Mouse (Mus musculus) embryonic facial prominence, embryonic 12.5 days (tissue): ENCODE measurements around the gene Olig2. TPM values are rescaled to one million over a fixed set of nuclear protein-coding genes. Genes with fewer than 3 reads are reported as not detected.
A peak's percentile ranks its signal among the peaks of the same experiment; 100 is the strongest.

Experiments
- ATAC-seq: fragments of 200-750 bp; cut with Nextera tagmentation; 2 replicates; pipeline ENCODE4 v1.8.0; 2017; ENCODE audit not compliant: insufficient number of reproducible peaks, insufficient read depth, low FRiP score, low TSS enrichment
- H3K27ac ChIP-seq: fragments of 300-500 bp; sonication (generic); 2 replicates; pipeline ENCODE4 v1.5.1; 2016; ENCODE audit warnings: mild to moderate bottlenecking
- H3K27me3 ChIP-seq: fragments of 300-500 bp; sonication (generic); 2 replicates; pipeline ENCODE4 v1.6.1; 2016; ENCODE audit warnings: mild to moderate bottlenecking, moderate library complexity
- H3K36me3 ChIP-seq: fragments of 300-500 bp; sonication (generic); 2 replicates; pipeline ENCODE4 v1.6.1; 2016; ENCODE audit warnings: mild to moderate bottlenecking
- H3K4me1 ChIP-seq: fragments of 300-500 bp; sonication (generic); 2 replicates; pipeline ENCODE4 v1.6.1; 2016
- H3K4me2 ChIP-seq: fragments of 300-500 bp; sonication (generic); replicated peaks from 2 replicates; pipeline ENCODE4 v1.6.1; 2016; ENCODE audit warnings: mild to moderate bottlenecking, moderate library complexity
- H3K4me3 ChIP-seq: fragments of 300-500 bp; sonication (generic); 2 replicates; pipeline ENCODE4 v1.5.1; 2016; ENCODE audit warnings: mild to moderate bottlenecking
- H3K9ac ChIP-seq: fragments of 300-500 bp; sonication (generic); 2 replicates; pipeline ENCODE4 v1.6.1; 2016; ENCODE audit warnings: mild to moderate bottlenecking, moderate library complexity
- H3K9me3 ChIP-seq: fragments of 300-500 bp; sonication (generic); 2 replicates; pipeline ENCODE4 v1.6.1; 2016; ENCODE audit warnings: mild to moderate bottlenecking, moderate library complexity
- WGBS: fragments of 180-500 bp; shearing (Covaris S2); methylation state at CpG from one replicate; pipeline ENCODE4 v1.1.7; 2016; 5-methylcytosine and 5-hydroxymethylcytosine counted together
- polyA plus RNA-seq: library from polyadenylated mRNA; unstranded; fragments of >200 nt; fragmentation: Nextera tagmentation; extraction: Ambion mirVana; gene quantifications from 2 replicates; pipeline ENCODE4 v1.2.1, GENCODE M21; 2016

Gene Olig2
- polyA plus RNA-seq, 1 experiment from 2014 or later = 2.9 TPM

DNA sequence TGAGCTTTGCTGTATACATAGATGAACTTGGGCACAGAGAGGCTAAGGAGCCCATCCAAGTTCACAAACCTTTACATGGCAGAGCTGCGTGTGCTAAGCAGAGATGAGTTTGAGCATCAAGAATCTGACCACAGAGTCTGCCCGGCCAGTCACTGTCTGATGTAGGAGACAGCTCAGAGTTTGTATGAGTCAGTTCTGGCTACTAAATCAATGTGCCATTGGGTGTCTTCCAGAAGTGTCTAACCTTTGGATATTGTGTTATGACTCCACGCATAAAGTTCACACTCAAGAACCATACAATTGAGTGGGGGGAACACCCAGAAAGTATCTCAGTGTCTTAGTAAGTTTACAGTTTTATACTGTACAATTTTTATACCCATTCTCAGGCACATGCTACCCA lies 35.6 kb downstream of the Olig2 start:
- no peak overlapping the region for H3K27ac ChIP-seq
- no peak for ATAC-seq
- H3K27me3 ChIP-seq = peaks cover 85% of the 10 kb centered on the region
- H3K36me3 ChIP-seq = no peaks in the 10 kb centered on the region
- WGBS = 86% methylated on average over 3 of the region's 3 CpGs
- H3K4me1 ChIP-seq = no peaks in the 10 kb centered on the region; the same call in 1 of the 2 replicates
- no peaks in the 10 kb centered on the region for H3K9me3 ChIP-seq
- no peak overlapping the region for H3K4me3 ChIP-seq
- H3K9ac ChIP-seq = no peak overlapping the region
- H3K4me2 ChIP-seq = no peak overlapping the region

DNA sequence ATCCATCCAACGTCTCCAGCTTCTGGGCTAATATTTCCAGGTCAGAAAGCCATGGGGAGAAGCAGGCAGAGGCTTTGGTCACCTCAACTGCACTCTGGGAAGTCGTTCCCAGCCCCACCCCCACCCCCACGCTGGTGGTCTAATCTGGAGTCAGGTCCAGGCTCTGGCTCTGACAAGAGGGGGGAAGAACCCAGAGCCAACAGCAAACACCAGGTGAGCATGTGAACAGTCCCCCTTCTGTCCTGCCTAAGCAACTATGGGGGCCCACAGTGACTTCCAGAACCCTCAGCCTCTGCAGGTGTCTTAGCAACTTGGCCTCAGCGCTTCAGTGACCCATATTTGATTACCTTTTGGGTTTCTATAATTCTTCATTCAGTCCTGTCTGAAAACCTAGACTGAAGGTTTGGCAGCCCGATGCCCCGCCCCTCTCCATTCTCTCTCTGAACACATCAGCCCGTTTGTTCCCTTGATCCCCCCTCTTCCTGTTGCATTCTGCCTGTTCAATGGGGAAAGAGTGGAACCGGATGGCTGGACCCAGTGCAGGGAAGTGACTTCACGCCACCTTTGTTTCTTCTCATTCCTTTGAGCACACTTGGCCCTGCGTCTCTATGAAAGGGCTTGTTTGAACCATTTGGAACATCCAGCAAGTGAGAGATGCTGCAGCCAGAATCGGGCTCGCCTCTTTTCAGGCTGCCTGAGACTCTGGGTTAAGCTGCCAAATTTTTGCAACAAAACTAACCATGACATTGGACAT lies 37.4 kb downstream of the Olig2 start:
- no peaks in the 10 kb centered on the region; the same call in 1 of the 2 replicates for H3K4me1 ChIP-seq
- H3K27me3 ChIP-seq = peaks cover 85% of the 10 kb centered on the region
- H3K9ac ChIP-seq = no peak overlapping the region

DNA sequence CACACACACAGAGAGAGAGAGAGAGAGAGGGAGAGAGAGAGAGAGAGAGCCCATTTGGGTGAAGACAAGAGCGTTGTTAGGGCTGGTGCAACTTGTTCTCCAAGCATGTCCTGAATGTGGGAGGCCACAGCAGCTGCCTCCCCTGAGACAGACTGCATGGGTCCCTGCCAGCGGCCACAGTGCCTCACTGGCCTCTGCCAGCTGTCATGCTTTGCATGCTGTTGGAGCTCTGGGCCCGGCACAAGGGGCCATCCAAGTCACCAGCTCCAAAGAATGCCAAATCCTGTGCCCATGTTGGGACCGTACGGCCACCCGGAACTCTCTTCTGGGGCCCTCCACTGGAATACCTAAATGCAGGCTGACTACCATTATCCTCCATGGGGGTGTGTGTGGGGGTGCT lies 40.7 kb downstream of the Olig2 start:
- H3K27ac ChIP-seq = no peak overlapping the region
- H3K9me3 ChIP-seq = no peaks in the 10 kb centered on the region
- no peak for ATAC-seq
- H3K4me2 ChIP-seq = no peak overlapping the region
- no peak overlapping the region for H3K4me3 ChIP-seq
- WGBS = 72% methylated on average over 6 of the region's 6 CpGs
- no peaks in the 10 kb centered on the region for H3K36me3 ChIP-seq
- H3K27me3 ChIP-seq = peaks cover 95% of the 10 kb centered on the region
- peaks cover 16% of the 10 kb centered on the region for H3K4me1 ChIP-seq
- H3K9ac ChIP-seq = no peak overlapping the region

More for the DNA sequence above, 37.4 kb downstream of the Olig2 start:
- WGBS = 29% methylated on average over 12 of the region's 12 CpGs
- ATAC-seq = no peak
- Histone ChIP-seq H3K4me3 (no peak overlapping the region), H3K27ac (no peak overlapping the region), H3K9me3 (no peaks in the 10 kb centered on the region), H3K4me2 (no peak overlapping the region), H3K36me3 (no peaks in the 10 kb centered on the region)

DNA sequence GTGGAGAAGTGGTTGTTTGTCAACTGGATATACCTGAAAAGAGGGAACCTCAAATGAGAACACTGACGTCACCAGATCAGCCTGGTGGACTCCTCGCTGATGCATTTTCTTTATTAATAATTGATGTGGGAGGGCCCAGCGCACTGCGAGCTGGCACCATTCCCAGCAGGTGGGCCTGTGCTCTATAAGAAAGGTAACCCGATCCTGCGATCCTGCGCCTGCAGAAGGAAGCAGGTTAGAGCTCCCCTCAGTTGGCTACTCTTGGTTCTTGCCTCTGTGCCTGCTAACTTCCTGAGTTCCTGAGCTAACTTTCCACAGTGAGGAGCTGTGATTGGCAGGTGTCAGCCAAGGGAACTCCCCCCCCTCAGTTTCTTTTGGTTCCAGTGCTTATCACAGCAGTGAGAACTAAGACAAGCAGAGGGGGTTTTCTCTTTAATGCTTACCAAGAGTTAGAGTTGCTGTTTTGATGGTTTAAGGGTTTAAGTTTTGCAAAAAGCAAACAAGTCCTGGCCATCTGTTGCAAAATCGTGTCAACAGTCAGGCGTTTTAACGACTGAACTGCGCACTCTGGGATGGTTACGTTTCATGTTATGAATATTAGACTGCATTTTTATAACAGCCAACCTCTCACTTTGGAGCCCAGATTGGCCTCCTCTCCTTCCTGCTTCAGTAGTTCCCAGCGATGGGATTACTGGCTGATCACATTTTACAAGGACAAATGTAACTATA lies 43.6 kb downstream of the Olig2 start:
- no peak overlapping the region for H3K27ac ChIP-seq
- H3K36me3 ChIP-seq = no peaks in the 10 kb centered on the region
- peak overlapping the region; percentile 77; the same call in 1 of the 2 replicates for H3K4me2 ChIP-seq
- H3K9ac ChIP-seq = no peak overlapping the region
- peaks cover 19% of the 10 kb centered on the region for H3K4me1 ChIP-seq
- H3K9me3 ChIP-seq = no peaks in the 10 kb centered on the region
- peak overlapping the region; percentile 43; the same call in 1 of the 2 replicates for H3K4me3 ChIP-seq
- 9% methylated on average over 13 of the region's 13 CpGs for WGBS
- H3K27me3 ChIP-seq = peaks cover 100% of the 10 kb centered on the region
- no peak for ATAC-seq

DNA sequence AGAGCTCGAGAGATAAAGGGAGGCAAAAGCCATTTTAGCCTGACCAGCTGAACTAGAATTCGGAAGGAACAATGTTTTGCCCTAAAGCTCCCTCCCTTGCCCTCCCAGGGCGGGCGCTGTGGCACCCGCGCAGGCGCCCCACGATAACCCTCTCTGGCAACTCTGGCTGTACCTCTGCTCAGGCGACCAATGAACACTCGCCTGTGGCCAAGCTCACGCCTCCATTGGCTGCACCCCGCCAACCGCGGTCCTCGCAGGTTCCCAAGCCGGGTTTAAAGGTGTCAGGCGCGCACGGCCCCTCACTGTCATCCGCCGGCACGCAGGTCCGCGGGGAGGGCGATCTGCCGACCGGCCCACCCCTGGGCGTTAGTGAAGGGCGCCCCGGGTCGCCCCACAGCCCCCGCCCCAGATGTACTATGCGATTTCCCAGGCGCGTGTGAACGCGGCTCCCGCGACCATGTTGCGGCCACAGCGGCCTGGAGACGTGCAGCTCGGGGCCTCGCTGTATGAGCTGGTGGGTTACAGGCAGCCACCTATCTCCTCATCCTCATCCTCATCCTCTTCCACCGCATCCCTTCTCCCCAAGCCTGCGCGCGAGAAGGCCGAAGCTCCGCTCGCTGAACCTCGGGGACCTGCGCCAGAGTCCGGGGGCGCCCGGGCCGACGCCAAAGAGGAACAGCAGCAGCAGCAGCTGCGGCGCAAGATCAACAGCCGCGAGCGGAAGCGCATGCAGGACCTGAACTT lies 44.4 kb downstream of the Olig2 start, which contains the start of gene Olig1:
Gene Olig1, plus strand, starts transcription at position 305 of the 744 bp plus-strand sequence.
- under 1% methylated on average over 62 of the region's 64 CpGs for WGBS
- H3K27ac ChIP-seq = no peak within 1 kb of the TSS
- no peak within 1 kb of the TSS for H3K9ac ChIP-seq
- peak; percentile 83 for ATAC-seq
- peaks cover 97% of the 10 kb centered on the region for H3K27me3 ChIP-seq
- H3K9me3 ChIP-seq = no peaks in the 10 kb centered on the region
- no peaks in the 10 kb centered on the region for H3K36me3 ChIP-seq
- peaks cover 19% of the 10 kb centered on the region for H3K4me1 ChIP-seq
- peak within 1 kb of the TSS; percentile 43 for H3K4me3 ChIP-seq
- H3K4me2 ChIP-seq = peak within 1 kb of the TSS; percentile 77

DNA sequence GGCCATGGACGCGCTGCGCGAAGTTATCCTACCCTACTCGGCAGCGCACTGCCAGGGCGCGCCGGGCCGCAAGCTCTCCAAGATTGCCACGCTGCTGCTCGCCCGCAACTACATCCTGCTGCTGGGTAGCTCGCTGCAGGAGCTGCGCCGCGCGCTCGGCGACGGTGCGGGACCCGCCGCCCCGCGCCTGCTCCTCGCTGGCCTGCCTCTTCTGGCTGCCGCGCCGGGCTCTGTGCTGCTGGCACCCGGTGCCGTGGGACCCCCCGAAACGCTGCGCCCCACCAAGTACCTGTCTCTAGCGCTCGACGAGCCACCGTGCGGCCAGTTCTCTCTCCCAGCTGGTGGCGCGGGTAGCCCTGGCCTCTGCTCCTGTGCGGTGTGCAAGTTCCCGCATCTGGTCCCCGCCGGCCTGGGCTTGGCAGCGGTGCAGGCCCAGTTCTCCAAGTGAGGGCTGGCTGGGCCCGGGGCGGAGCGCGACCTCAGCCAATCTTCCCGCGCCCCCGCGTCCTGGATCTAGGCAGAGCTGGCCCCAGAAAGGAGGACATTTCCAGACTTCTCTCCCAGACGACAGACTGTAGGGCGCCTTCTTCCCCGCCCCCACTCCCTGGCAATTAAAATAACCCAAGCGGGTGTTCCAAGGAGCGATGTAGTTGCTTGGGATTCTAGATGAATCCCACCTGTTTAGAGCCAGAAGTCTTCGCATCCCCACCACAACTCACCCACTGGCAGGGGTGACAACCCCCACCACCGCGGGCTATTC lies 45.1 kb downstream of the Olig2 start:
- Histone ChIP-seq H3K4me1 (peaks cover 19% of the 10 kb centered on the region), H3K27me3 (peaks cover 95% of the 10 kb centered on the region), H3K4me2 (peak overlapping the region; percentile 77), H3K9me3 (no peaks in the 10 kb centered on the region), H3K4me3 (peak overlapping the region; percentile 43), H3K36me3 (no peaks in the 10 kb centered on the region), H3K9ac (no peak overlapping the region), H3K27ac (no peak overlapping the region)
- ATAC-seq = no peak
- WGBS = under 1% methylated on average over 63 of the region's 63 CpGs

DNA sequence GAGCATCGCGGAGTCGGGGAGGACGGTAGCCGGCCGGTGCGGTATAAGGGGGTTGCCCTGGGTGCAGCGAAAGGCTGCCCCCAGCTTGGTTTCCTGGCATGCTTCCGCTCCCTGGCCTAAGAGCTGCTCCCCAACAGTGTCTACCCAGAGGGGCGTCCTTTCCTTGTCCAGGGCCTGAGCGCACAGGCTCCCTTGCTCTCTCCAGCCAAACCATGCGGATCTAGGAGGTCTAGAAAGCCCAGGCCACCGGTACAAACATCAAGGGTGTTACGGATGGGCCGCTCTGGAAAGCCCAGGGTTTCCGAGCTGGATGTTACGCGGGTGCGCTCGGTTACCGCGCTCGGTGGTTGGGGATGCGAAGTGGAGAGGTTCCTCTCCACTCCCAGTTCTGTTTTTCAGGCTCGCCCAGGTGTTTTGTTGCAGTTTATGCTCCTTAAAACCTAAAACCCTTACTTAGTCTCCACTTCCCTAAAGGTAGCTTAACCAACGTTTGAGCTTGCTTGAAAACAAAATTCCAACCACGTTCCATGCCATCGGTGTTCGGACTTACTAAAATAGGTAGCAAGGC lies 45.8 kb downstream of the Olig2 start:
- under 1% methylated on average over 29 of the region's 29 CpGs for WGBS
- no peak for ATAC-seq
- H3K4me1 ChIP-seq = peaks cover 19% of the 10 kb centered on the region
- H3K4me3 ChIP-seq = peak overlapping the region; percentile 43
- H3K27me3 ChIP-seq = peaks cover 95% of the 10 kb centered on the region
- no peak overlapping the region for H3K27ac ChIP-seq
- H3K9ac ChIP-seq = no peak overlapping the region
- peak overlapping the region; percentile 77 for H3K4me2 ChIP-seq
- H3K9me3 ChIP-seq = no peaks in the 10 kb centered on the region
- no peaks in the 10 kb centered on the region for H3K36me3 ChIP-seq

DNA sequence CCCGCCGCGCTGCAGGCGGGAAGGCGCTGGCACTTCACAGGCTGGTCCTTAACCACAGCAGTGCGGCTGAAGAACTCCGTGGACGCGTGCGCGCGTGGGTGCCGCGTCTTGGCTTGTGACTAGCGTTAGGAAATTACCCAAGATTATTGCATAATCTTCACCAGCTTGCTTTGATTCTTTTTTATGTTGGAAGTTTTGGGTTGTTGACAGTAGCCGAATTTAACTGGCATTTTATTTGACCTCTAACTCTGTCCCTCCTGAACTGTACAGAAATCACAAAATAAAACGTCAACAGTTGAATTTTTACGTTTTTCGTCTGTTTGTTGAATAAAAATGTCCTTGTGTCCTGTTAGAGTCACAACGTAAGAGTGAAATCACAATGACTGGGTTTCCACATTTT lies 46.4 kb downstream of the Olig2 start:
- H3K4me3 ChIP-seq = no peak overlapping the region
- no peak overlapping the region for H3K9ac ChIP-seq
- ATAC-seq = no peak
- H3K36me3 ChIP-seq = no peaks in the 10 kb centered on the region
- peaks cover 19% of the 10 kb centered on the region for H3K4me1 ChIP-seq
- H3K4me2 ChIP-seq = no peak overlapping the region
- H3K27ac ChIP-seq = no peak overlapping the region
- peaks cover 91% of the 10 kb centered on the region for H3K27me3 ChIP-seq
- WGBS = 3% methylated on average over 20 of the region's 20 CpGs
- H3K9me3 ChIP-seq = no peaks in the 10 kb centered on the region

Other genes starting within 250 kb of the Olig2 start
- 12.7 and 14.0 TPM in 2 replicates for gene Synj1, start 214.1 kb upstream of the Olig2 start, polyA plus RNA-seq
- 94.3 and 98.2 TPM in 2 replicates for gene Paxbp1, start 180.9 kb upstream of the Olig2 start, polyA plus RNA-seq
- gene 4932438H23Rik, start 130.3 kb upstream of the Olig2 start, polyA plus RNA-seq = 0.18 TPM in 1 of 2 replicates, not detected in the other
- 1.9 and 5.0 TPM in 2 replicates for gene Olig1, start 44.3 kb downstream of the Olig2 start, polyA plus RNA-seq
- gene Ifnar2, start 147.3 kb downstream of the Olig2 start, polyA plus RNA-seq = 42.6 and 44.1 TPM in 2 replicates
- gene Gm21970, start 166.3 kb downstream of the Olig2 start, polyA plus RNA-seq = not detected in 2 replicates
- 14.1 TPM in 2 replicates for gene Il10rb, start 180.7 kb downstream of the Olig2 start, polyA plus RNA-seq